In the genomic region with DNA sequence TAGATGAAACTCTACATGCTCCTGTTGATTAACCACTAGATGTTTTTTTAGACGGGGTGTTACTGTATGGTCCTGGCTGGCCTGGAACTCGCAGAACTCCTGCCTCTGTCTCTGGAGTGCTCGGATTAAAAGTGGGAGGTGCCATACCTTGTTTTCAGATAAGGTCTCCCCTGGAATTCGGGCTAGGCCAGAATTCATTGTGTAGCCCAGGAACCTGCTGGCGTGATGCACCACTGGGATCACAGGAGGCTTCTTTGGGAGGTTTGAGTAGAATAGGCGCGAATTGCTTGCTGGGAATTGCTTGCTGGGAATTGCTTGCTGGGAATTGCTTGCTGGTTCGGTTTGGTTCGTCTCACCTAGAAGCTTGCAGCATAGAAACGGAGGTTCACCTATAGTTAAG, we compare ENCODE assay signal across 15 mouse cellular contexts. TPM values are rescaled to one million over a fixed set of nuclear protein-coding genes. Genes with fewer than 3 reads are reported as not detected.
"Had no signal": no experiment of that assay in that cellular context is flagged by ENCODE, and none has a peak within 500 bp of the region (broad histone marks: within the 10 kb centered on the region; RNA-seq: fewer than 3 reads in every experiment).

No protein-coding gene starts in this region.

- H3K27ac ChIP-seq: left cerebral cortex, adult 2 months; limb, embryonic 10.5 days; liver, embryonic 15.5 days; neural tube, embryonic 13.5 days had no signal

- H3K4me2 ChIP-seq: liver, embryonic 11.5 days; liver, embryonic 15.5 days; neural tube, embryonic 13.5 days had no signal

- H3K9ac ChIP-seq: liver, embryonic 15.5 days; neural tube, embryonic 13.5 days had no signal

- DNase-seq: kidney, adult 9 months; kidney, postnatal 14 days; lung, adult 2 months; lung, postnatal 36 days; midbrain, embryonic 14.5 days; right cerebral cortex, adult 18-20 months; right cerebral cortex, postnatal 25 days; thymus, adult 18-20 months; thymus, postnatal 14 days had no signal

- H3K4me3 ChIP-seq: left cerebral cortex, adult 2 months; limb, embryonic 10.5 days; liver, embryonic 15.5 days; neural tube, embryonic 13.5 days had no signal

- H3K27me3 ChIP-seq: liver, embryonic 15.5 days; neural tube, embryonic 13.5 days had no signal

- H3K9me3 ChIP-seq: limb, embryonic 10.5 days; liver, embryonic 15.5 days; neural tube, embryonic 13.5 days had no signal

- H3K36me3 ChIP-seq: liver, embryonic 15.5 days; neural tube, embryonic 13.5 days had no signal

RNA-seq across cellular contexts. Expression of a gene that starts 53.8 kb away (rescaled TPM):
- total RNA-seq: left cerebral cortex, postnatal 14 days had no signal
- polyA plus RNA-seq: neural tube, embryonic 13.5 days had no signal
